Mouse (Mus musculus) midbrain, embryonic 14.5 days (tissue): ENCODE results near the gene Hdgf. TPM values are rescaled to one million over a fixed set of nuclear protein-coding genes. Genes with fewer than 3 reads are reported as not detected.

Source experiments
- ATAC-seq: fragments of 200-750 bp; cut with Nextera tagmentation; 2 replicates; pipeline ENCODE4 v1.8.0; 2017; ENCODE audit warnings: moderate number of reproducible peaks, moderate library complexity; ENCODE audit not compliant: low FRiP score, low TSS enrichment
- DNase-seq: peaks from one replicate; pipeline ENCODE4 v3.0.0-alpha.2; 2015
- H3K27ac ChIP-seq: fragments of 300-500 bp; sonication (generic); replicated peaks from 2 replicates; pipeline ENCODE4 v1.5.1; 2014; ENCODE audit warnings: mild to moderate bottlenecking, low read depth, low read length, moderate library complexity
- H3K27me3 ChIP-seq: fragments of 300-500 bp; sonication (generic); 2 replicates; pipeline ENCODE4 v1.6.1; 2014; ENCODE audit warnings: low read length, control low read depth, mixed read lengths; ENCODE audit not compliant: control insufficient read depth, insufficient read depth
- H3K36me3 ChIP-seq: fragments of 300-500 bp; sonication (generic); 2 replicates; pipeline ENCODE4 v1.6.1; 2014; ENCODE audit warnings: low read length, control low read depth; ENCODE audit not compliant: control insufficient read depth, insufficient read depth
- H3K4me1 ChIP-seq: fragments of 300-500 bp; sonication (generic); 2 replicates; pipeline ENCODE4 v1.6.1; 2014; ENCODE audit warnings: mild to moderate bottlenecking, antibody characterized with exemption, low read length, control low read depth; ENCODE audit not compliant: control insufficient read depth, insufficient read depth
- H3K4me2 ChIP-seq: fragments of 300-500 bp; sonication (generic); 2 replicates; pipeline ENCODE4 v1.6.1; 2014; ENCODE audit warnings: mild to moderate bottlenecking, low read length, moderate library complexity
- H3K4me3 ChIP-seq: fragments of 300-500 bp; sonication (generic); replicated peaks from 2 replicates; pipeline ENCODE4 v1.5.1; 2014; ENCODE audit warnings: low read depth, low read length
- H3K9ac ChIP-seq: fragments of 300-500 bp; sonication (generic); replicated peaks from 2 replicates; pipeline ENCODE4 v1.6.1; 2014; ENCODE audit warnings: mild to moderate bottlenecking, low read length, moderate library complexity
- H3K9me3 ChIP-seq: fragments of 300-500 bp; sonication (generic); 2 replicates; pipeline ENCODE4 v1.6.1; 2016; ENCODE audit warnings: low read length, control low read depth, mixed read lengths; ENCODE audit not compliant: control insufficient read depth
- WGBS: fragments of 180-500 bp; shearing (Covaris S2); extraction: QIAGEN DNeasy Blood & Tissue Kit; methylation state at CpG from one replicate; pipeline ENCODE4 v1.1.7; 2014; 5-methylcytosine and 5-hydroxymethylcytosine counted together
- polyA plus RNA-seq: library from polyadenylated mRNA; unstranded; fragments of >200 nt; fragmentation: Nextera tagmentation; extraction: Ambion mirVana; gene quantifications from 2 replicates; pipeline ENCODE4 v1.2.1, GENCODE M21; 2014

The Hdgf gene
- polyA plus RNA-seq, 1 experiment from 2014 or later = 185 TPM

DNA sequence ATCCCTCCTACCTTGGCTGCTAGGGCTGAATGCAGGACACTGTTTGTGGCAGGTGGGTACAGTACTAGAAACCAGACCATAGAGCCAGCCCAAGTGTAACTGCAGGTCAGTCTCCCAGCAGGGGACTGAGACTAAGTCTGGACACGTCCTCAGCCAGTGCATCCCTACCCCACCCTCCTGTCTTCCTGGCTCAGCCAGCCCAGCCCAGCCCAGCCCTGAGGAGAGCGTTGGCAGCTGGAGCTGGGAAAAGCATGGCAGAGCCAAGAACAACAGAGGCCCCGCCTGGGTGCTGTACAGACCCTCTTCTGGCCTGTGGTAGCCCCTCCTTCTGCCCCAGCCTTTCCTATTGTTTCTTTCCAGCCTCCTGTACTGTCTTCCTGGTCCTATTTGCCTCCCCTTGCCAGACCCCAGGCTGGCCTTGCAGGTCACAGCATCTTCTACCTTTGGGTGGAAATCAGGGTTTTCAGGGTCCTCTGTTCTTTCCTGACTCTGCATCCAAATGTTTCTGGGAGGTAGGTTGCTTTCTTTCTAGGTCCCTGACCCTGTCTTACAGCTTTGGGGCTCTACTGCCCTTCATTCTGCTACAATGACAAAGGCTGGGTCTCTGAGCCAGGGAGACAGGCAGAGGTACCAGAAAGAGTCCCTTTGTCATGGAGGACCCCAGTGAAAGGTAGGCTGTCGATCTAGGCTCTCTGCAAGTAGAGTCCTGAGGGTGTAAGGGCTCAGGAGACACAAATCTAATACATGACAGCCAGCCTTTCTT, 38.9 kb downstream of the Hdgf start:
- H3K27me3 ChIP-seq = no peaks in the 10 kb centered on the region
- ATAC-seq (peak; percentile 43; the same call in 1 of the 2 replicates), DNase-seq (peak; percentile 29)
- no peaks in the 10 kb centered on the region for H3K9me3 ChIP-seq
- 7% methylated on average over 4 of the region's 4 CpGs for WGBS
- H3K27ac ChIP-seq = 0 out of 2 replicates have a peak overlapping the region, but pooled peaks have one; percentile 45
- peaks cover 54% of the 10 kb centered on the region for H3K4me1 ChIP-seq
- no peak overlapping the region for H3K9ac ChIP-seq
- peaks cover 38% of the 10 kb centered on the region for H3K36me3 ChIP-seq
- no peak overlapping the region for H3K4me3 ChIP-seq
- no peak overlapping the region for H3K4me2 ChIP-seq

DNA sequence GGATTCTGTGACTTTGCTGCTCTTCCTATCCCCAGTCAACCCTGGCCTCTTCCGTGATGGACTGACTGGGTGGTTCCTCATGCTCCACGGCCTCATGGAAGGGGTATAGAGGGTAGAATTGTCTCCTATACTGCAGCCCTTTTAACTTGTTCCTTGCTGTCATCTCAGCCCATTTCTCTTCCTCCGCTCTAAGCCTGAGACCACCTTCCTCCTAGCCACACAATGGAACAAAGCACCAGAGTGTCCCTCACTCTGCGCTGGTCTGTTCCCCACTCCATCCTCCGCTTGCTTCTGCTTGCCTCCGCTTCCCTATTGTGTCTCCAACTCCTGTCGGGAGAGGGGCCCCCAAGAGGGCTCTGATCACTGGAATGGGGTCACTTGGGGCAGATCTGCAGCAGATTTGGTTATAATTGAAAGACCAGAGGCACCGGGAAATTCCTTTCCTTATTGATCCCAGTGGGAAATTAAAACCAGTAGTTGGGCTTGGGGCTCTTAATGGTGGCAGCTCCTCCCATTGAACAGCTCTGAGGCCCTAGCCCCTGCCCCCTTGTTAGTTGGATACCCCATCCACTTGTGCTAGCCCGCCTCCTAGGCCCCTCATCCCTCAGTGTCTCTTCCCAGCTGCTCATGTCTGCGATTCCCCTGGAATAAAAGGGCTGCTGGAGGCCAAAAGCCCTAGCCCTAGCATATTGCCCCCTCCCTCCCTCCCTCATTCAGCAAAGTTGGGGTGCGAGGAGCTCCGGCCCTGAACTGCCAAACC, 39.8 kb downstream of the Hdgf start:
- no peaks in the 10 kb centered on the region for H3K9me3 ChIP-seq
- H3K27me3 ChIP-seq = no peaks in the 10 kb centered on the region
- H3K27ac ChIP-seq = 0 out of 2 replicates have a peak overlapping the region, but pooled peaks have one; percentile 16
- H3K4me2 ChIP-seq = no peak overlapping the region
- H3K36me3 ChIP-seq = peaks cover 28% of the 10 kb centered on the region
- peaks cover 59% of the 10 kb centered on the region for H3K4me1 ChIP-seq
- H3K4me3 ChIP-seq = no peak overlapping the region
- DNase-seq (peak; percentile 24), ATAC-seq (no peak)
- H3K9ac ChIP-seq = no peak overlapping the region
- WGBS = 10% methylated on average over 12 of the region's 12 CpGs

- H3K27ac ChIP-seq = 0 out of 2 replicates have a peak overlapping the region, but pooled peaks have one; percentile 20
- peak; percentile 14 for DNase-seq
- ATAC-seq = no peak
- no peak overlapping the region for H3K4me2 ChIP-seq
- H3K4me1 ChIP-seq = peaks cover 59% of the 10 kb centered on the region
- H3K4me3 ChIP-seq = no peak overlapping the region
- H3K27me3 ChIP-seq = no peaks in the 10 kb centered on the region
- H3K9me3 ChIP-seq = no peaks in the 10 kb centered on the region
- peaks cover 23% of the 10 kb centered on the region for H3K36me3 ChIP-seq
- 29% methylated on average over 1 of the region's 1 CpGs for WGBS
- peak overlapping the region; percentile 21; the same call in 1 of the 2 replicates for H3K9ac ChIP-seq
Observed at GRCm38 (mm10) chr3:87946541-87946860, 40.4 kb downstream of the Hdgf start.

GRCm38 (mm10) chr3:87947056-87947810, 41.1 kb downstream of the Hdgf start:
- Histone ChIP-seq H3K27ac (no peak overlapping the region), H3K9me3 (no peaks in the 10 kb centered on the region), H3K9ac (peak overlapping the region; percentile 44), H3K4me2 (peak overlapping the region; percentile 58), H3K36me3 (peaks cover 16% of the 10 kb centered on the region), H3K4me3 (peak overlapping the region; percentile 24), H3K4me1 (peaks cover 65% of the 10 kb centered on the region), H3K27me3 (no peaks in the 10 kb centered on the region)
- ATAC-seq (no peak), DNase-seq (peak; percentile 55)
- 4% methylated on average over 26 of the region's 26 CpGs for WGBS

DNA sequence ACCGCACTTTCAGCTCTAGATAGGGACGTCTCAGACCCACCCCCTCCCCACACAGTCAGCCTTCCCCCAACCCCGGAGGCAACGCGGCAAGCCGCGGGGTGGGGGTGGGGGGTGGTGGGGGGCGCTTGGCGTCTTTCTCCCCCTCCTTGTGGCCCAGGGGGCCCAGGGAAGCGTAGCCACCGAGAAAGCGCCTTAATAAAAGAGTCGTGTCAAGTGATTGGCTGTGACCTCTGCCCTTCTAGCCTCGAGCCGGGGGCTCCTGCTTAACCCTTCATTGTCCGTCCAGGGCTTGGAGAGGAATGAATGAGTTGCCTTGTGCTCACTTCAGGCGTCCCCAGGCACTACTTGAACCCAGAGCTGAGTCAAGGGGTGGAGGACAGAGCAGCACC, 41.7 kb downstream of the Hdgf start:
- no peak overlapping the region for H3K27ac ChIP-seq

DNA sequence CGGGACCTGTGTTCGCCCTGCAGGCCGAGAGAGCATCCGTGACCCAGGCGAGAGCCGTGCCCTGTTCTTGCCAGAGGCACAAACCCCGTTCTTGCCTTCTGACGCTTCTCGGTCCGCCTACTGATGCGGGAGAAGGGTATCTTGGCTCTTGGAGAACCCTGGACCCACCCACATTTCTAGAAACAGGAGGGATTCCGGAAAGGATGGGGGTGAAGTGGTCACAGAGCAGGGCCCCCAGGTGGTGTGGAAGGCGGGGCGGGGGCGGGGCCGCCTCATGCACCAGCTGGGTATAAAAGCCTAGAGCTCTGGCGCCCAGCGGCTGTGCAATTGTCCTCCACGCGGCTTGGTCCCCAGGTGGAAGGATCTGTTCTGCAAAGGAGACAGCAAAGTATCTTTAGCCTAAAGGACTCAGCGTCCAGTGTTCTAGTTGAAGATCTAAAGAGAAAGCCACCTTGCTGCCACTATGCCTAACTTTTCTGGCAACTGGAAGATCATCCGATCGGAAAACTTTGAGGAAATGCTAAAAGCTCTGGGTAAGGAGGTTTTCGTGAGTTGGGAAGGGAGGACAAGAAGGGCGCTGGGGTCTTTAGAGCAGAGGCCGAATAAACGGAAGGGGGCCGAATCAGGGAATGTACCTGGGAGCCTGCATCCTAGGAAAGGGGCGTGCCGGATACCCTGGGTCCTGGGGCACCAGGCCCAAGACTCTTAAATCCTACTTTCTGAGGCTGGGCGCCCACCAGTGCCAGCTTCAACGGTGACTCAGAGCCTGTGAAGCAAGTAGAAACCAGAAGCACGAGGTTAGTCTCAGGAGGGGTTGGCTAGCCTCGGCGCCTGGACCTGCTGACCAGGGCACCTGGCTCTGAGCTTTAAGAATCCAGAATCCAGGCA, 42.5 kb downstream of the Hdgf start, which contains the start of gene Crabp2:
Crabp2 (plus strand) TSS at position 289 of the 888 bp plus-strand sequence.
- Histone ChIP-seq H3K36me3 (0 out of 2 replicates have a peak, but pooled peaks cover 4% of the 10 kb centered on the region), H3K4me2 (peak within 1 kb of the TSS; percentile 58), H3K9me3 (no peaks in the 10 kb centered on the region), H3K27ac (peak within 1 kb of the TSS; percentile 66), H3K27me3 (no peaks in the 10 kb centered on the region), H3K4me1 (peaks cover 76% of the 10 kb centered on the region), H3K9ac (peak within 1 kb of the TSS; percentile 44), H3K4me3 (peak within 1 kb of the TSS; percentile 24)
- WGBS = 1% methylated on average over 35 of the region's 35 CpGs
- DNase-seq (peak; percentile 58), ATAC-seq (no peak)

More for the DNA sequence above, 41.7 kb downstream of the Hdgf start:
- DNase-seq = peak; percentile 37
- H3K4me1 ChIP-seq = peaks cover 71% of the 10 kb centered on the region
- no peaks in the 10 kb centered on the region for H3K27me3 ChIP-seq
- ATAC-seq = no peak
- H3K36me3 ChIP-seq = peaks cover 10% of the 10 kb centered on the region; the same call in 1 of the 2 replicates
- H3K9ac ChIP-seq = peak overlapping the region; percentile 44
- peak overlapping the region; percentile 24 for H3K4me3 ChIP-seq
- H3K9me3 ChIP-seq = no peaks in the 10 kb centered on the region
- peak overlapping the region; percentile 58 for H3K4me2 ChIP-seq
- WGBS = 2% methylated on average over 16 of the region's 17 CpGs

DNA sequence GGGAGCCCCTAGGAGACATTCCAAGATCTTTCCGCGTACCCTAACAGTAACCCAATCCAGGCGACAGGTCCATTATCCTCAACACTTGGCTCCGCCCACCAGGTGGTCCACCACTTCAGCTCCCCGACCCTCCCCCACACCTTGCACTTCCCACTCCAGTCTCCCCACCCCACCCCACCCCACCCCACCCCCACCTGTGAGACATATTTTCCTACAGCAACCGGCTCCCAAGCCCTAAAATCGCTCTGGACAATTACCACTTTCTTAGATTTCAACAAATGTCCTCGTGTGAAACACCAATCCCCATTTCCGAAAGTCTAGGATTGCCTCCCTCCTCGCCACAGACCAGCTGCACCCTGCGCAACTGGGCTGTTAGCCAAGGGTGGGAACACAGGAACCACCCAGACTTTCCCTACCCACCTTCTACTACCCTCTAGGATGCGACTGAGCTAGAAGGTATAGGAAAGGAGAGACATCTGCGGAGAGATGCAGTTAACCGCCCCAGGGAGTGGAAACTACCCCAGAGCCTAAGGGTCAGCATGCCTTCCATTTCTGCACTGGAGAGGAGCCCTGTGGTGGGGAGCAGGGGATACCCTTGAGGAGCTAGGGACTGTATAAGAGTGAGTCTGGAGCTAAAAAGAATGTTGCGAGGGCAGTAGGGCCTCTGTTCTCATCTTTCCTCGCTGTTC, 43.3 kb downstream of the Hdgf start:
- no peaks in the 10 kb centered on the region for H3K27me3 ChIP-seq
- H3K9ac ChIP-seq = peak overlapping the region; percentile 39; the same call in 1 of the 2 replicates
- H3K4me3 ChIP-seq = 0 out of 2 replicates have a peak overlapping the region, but pooled peaks have one; percentile 1
- no peaks in the 10 kb centered on the region for H3K9me3 ChIP-seq
- H3K4me2 ChIP-seq = peak overlapping the region; percentile 58
- H3K4me1 ChIP-seq = peaks cover 76% of the 10 kb centered on the region
- 10% methylated on average over 15 of the region's 16 CpGs for WGBS
- DNase-seq (peak; percentile 35), ATAC-seq (no peak)
- 0 out of 2 replicates have a peak, but pooled peaks cover 3% of the 10 kb centered on the region for H3K36me3 ChIP-seq
- peak overlapping the region; percentile 66 for H3K27ac ChIP-seq
